Mouse (Mus musculus) olfactory bulb, adult 2 months (tissue): ENCODE results near the gene Slc38a4.

Experiments
- CTCF ChIP-seq: fragments of 200-500 bp; IDR thresholded peaks from 2 replicates; pipeline ENCODE4 v1.5.1; 2012; ENCODE audit warnings: low read depth, mild to moderate bottlenecking, low read length, moderate library complexity; ENCODE audit not compliant: insufficient read depth
- POLR2A ChIP-seq: fragments of 200-500 bp; IDR thresholded peaks from 2 replicates; pipeline ENCODE4 v1.6.1; 2012; ENCODE audit warnings: mild to moderate bottlenecking, low read depth, low read length, moderate library complexity; ENCODE audit not compliant: insufficient read depth

DNA sequence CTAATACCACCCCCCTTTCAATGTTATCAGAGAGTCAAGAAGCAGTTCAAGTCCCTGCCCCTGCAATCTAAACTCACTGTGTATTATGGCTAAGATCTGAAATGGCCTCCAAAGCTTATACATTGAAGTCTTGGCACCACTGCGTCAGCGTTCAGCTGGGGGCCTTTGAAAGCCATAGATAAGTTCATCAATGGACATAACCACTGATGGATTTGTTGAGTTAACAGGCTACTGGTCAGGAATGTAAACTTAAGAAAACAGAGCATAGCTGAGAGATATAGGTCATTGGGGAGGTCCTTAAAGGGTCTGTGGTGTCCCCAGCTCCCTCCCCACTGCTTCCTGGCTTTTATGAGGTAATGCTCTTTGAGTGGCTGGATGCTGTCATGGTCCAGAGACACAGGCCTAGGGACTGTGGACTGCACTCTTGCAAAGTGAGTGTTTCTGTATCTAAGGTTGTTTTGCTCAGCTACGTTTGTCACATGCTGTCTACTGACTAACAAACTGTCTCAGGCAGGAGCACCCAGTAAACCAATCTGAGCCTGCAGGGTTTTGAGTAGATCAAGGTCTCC is 83.0 kb downstream of the Slc38a4 start:
- no peak for TF ChIP-seq POLR2A
- TF ChIP-seq CTCF, result no peak
